Mouse (Mus musculus) spleen, adult 2 months (tissue): ENCODE results near the gene Dglucy.

ENCODE experiments used
- CTCF ChIP-seq: fragments of 200-500 bp; IDR thresholded peaks from 2 replicates; pipeline ENCODE4 v1.5.1; 2011; ENCODE audit warnings: mild to moderate bottlenecking, inconsistent platforms; ENCODE audit not compliant: insufficient read depth, insufficient read length, insufficient replicate concordance; ENCODE audit errors: extremely low read depth
- POLR2A ChIP-seq: fragments of 200-500 bp; IDR thresholded peaks from 2 replicates; pipeline ENCODE4 v1.6.1; 2011; ENCODE audit warnings: low read depth, low read length, inconsistent platforms

DNA sequence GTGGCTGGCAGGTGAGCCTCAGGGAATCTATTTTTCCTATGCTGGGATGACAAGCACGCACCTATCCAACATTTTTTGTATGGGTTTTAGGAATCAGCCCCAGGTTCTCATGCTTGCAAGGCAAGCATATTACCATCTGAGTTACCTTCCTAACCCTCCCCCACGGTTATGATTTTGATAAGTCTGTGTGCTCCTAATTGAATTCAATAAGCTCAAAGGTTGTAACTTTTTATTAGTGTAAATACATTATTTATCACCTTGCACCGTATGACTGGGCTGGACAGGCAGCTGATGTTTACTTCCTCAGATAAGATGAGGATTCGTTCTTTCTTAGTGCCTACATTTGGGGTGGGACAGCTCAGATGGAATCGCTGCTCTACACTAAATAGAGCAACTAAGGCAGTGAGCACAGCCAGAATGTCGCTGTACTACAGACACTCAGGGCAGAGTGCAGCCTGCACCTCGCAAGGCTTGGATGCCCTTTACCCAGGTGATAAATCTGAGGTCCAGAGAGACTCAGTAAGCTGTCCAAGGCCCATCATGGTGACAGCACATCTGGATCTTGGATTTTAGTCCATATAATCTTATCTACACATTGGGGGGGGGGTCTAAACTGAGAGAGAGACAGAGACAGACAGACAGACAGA, 16.7 kb downstream of the Dglucy start:
- no peak for TF ChIP-seq POLR2A
- no peak for TF ChIP-seq CTCF
